Mouse (Mus musculus) neural tube, embryonic 11.5 days (tissue): ENCODE data around the gene Prune1. TPM values are rescaled to one million over a fixed set of nuclear protein-coding genes. Genes with fewer than 3 reads are reported as not detected.
"Not testable (repeated sequence)": the region's sequence is repeated elsewhere in the genome, so short reads cannot be mapped to it uniquely, and the experiment has no call there.

Source experiments
- ATAC-seq: fragments of 200-750 bp; cut with Nextera tagmentation; 2 replicates; pipeline ENCODE4 v1.8.0; 2017; ENCODE audit warnings: moderate number of reproducible peaks, mild to moderate bottlenecking, moderate TSS enrichment, moderate library complexity; ENCODE audit not compliant: insufficient read depth, low FRiP score, low TSS enrichment
- DNase-seq: peaks from one replicate; pipeline ENCODE4 v3.0.0-alpha.2; 2015; ENCODE audit warnings: low spot score
- H3K27ac ChIP-seq: fragments of 300-500 bp; sonication (generic); 2 replicates; pipeline ENCODE4 v1.5.1; 2014; ENCODE audit warnings: low read depth, mild to moderate bottlenecking, low read length
- H3K27me3 ChIP-seq: fragments of 300-500 bp; sonication (generic); 2 replicates; pipeline ENCODE4 v1.6.1; 2014; ENCODE audit warnings: mild to moderate bottlenecking, low read length, mixed read lengths; ENCODE audit not compliant: control insufficient read depth, insufficient read depth
- H3K36me3 ChIP-seq: fragments of 300-500 bp; sonication (generic); 2 replicates; pipeline ENCODE4 v1.6.1; 2014; ENCODE audit warnings: mild to moderate bottlenecking, low read length, moderate library complexity, mixed read lengths; ENCODE audit not compliant: control insufficient read depth, insufficient read depth
- H3K4me1 ChIP-seq: fragments of 300-500 bp; sonication (generic); 2 replicates; pipeline ENCODE4 v1.6.1; 2014; ENCODE audit warnings: low read length, mixed read lengths; ENCODE audit not compliant: control insufficient read depth, insufficient read depth
- H3K4me2 ChIP-seq: fragments of 300-500 bp; sonication (generic); 2 replicates; pipeline ENCODE4 v1.6.1; 2014; ENCODE audit warnings: low read depth, mild to moderate bottlenecking, moderate library complexity
- H3K4me3 ChIP-seq: fragments of 300-500 bp; sonication (generic); 2 replicates; pipeline ENCODE4 v1.5.1; 2014; ENCODE audit warnings: low read depth, low read length
- H3K9ac ChIP-seq: fragments of 300-500 bp; sonication (generic); 2 replicates; pipeline ENCODE4 v1.6.1; 2014; ENCODE audit warnings: mild to moderate bottlenecking, low read length
- H3K9me3 ChIP-seq: fragments of 300-500 bp; sonication (generic); 2 replicates; pipeline ENCODE4 v1.6.1; 2016; ENCODE audit warnings: low read length; ENCODE audit not compliant: control insufficient read depth
- WGBS: fragments of 180-500 bp; shearing (Covaris S2); extraction: QIAGEN DNeasy Blood & Tissue Kit; methylation state at CpG from one replicate; pipeline ENCODE4 v1.1.7; 2014; 5-methylcytosine and 5-hydroxymethylcytosine counted together
- polyA plus RNA-seq: library from polyadenylated mRNA; unstranded; fragments of >200 nt; fragmentation: Nextera tagmentation; extraction: Ambion mirVana; gene quantifications from 2 replicates; pipeline ENCODE4 v1.2.1, GENCODE M21; 2014

The Prune1 gene
- polyA plus RNA-seq, 1 experiment from 2014 or later = 32.4 TPM

- no peak for ATAC-seq
- no peaks in the 10 kb centered on the region for H3K27me3 ChIP-seq
- 41% methylated on average over 6 of the region's 6 CpGs for WGBS
- no peak overlapping the region for H3K9ac ChIP-seq
- H3K27ac ChIP-seq = no peak overlapping the region
- H3K9me3 ChIP-seq = no peaks in the 10 kb centered on the region
- peak; percentile 36 for DNase-seq
- H3K36me3 ChIP-seq = peaks cover 10% of the 10 kb centered on the region
- H3K4me1 ChIP-seq = peaks cover 12% of the 10 kb centered on the region; the same call in 1 of the 2 replicates
- no peak overlapping the region for H3K4me3 ChIP-seq
- no peak overlapping the region for H3K4me2 ChIP-seq
Measured at GRCm38 (mm10) chr3:95224295-95224694, 57.6 kb downstream of the Prune1 start.

- Histone ChIP-seq H3K4me1 (peaks cover 12% of the 10 kb centered on the region; the same call in 1 of the 2 replicates), H3K9me3 (no peaks in the 10 kb centered on the region), H3K36me3 (peaks cover 10% of the 10 kb centered on the region), H3K4me2 (no peak overlapping the region), H3K27me3 (no peaks in the 10 kb centered on the region), H3K9ac (no peak overlapping the region), H3K27ac (no peak overlapping the region), H3K4me3 (no peak overlapping the region)
- WGBS = 100% methylated on average over 2 of the region's 2 CpGs
- ATAC-seq (no peak), DNase-seq (no peak)
Measured at GRCm38 (mm10) chr3:95223041-95223440, 58.8 kb downstream of the Prune1 start.

DNA sequence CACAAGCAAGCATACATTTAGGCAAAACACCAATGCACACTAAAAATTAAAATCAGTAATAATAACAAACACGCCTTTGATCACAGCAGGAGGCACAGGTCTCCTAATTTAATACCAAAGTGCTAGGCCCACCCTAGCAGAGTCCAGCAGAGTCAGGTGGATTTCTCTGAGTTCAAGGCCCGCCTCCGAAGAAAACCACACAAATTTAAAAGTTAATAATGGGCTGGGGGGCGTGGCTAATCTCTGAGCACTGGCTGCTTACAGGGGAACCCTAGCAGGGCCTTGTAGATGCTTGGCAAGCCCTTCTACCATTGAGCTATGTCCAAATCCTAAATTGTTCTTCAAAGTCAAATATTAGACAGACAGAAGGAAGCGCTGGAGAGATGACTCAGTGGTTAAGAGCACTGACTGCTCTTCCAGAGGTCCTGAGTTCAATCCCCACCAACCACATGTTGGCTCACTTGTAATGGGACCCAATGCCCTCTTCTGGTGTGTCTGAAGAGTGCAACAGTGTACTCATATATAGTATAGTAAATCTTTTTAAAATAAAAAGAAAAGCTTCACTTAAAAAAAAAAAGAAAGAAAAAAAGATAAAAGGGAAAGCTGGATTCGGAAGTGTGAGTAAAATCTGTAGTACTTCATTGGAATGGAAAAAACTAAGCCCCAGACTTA, 63.3 kb downstream of the Prune1 start:
- Histone ChIP-seq H3K27me3 (no peaks in the 10 kb centered on the region), H3K4me3 (peak overlapping the region; percentile 57; the same call in 1 of the 2 replicates), H3K9ac (no peak overlapping the region; the same call in 1 of the 2 replicates), H3K36me3 (peaks cover 11% of the 10 kb centered on the region), H3K27ac (peak overlapping the region; percentile 90; the same call in 1 of the 2 replicates), H3K4me1 (peaks cover 6% of the 10 kb centered on the region; the same call in 1 of the 2 replicates), H3K4me2 (peak overlapping the region; percentile 49), H3K9me3 (no peaks in the 10 kb centered on the region)
- DNase-seq (no peak), ATAC-seq (no peak)
- 84% methylated on average over 6 of the region's 6 CpGs for WGBS

DNA sequence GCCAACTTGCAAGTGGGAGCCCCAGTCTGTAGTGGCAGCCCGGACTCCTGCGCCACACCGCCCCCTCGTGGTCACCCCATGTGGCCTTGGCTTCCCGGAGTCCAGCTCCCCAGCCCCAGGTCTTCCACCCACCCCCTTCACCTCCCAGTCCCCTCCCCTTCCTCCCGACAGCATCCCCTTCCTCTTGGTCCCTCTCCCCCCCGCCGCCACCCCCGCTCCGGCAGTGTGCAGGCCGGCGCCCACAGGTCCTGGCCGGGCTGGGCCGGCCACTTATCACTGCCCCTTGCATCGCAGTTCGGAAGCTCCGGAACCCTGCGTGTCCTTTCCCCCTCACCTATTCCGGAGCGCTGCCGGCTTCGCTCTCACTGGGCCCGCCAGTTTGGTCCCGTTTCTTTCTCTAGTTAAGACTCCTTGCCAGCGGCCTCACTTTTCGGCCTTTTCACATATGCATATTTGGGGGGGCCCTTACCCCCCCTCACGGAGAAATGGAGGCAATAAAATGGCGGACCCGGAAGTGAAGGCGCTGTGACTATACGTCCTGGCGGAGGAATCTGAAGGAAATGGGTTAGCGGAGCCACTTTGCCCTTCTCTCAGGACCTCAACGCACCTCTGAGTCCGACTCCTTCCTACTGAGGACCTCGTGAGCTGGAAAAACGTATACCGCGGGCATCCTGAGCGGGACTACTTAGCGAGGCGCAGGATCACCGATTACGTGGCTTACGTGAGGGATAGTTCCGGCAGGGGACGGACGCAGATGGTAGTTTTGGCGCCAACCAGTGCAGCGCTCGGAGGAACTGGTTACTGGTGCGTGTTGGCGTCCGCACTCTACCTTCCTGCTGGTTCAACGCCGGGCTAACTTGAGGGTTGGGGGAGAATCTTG, 64.4 kb downstream of the Prune1 start, which contains the start of gene Gabpb2:
TSS of gene Gabpb2 (minus strand) at position 662 of the 880 bp plus-strand sequence.
- Histone ChIP-seq H3K27me3 (no peaks in the 10 kb centered on the region), H3K36me3 (peaks cover 9% of the 10 kb centered on the region), H3K4me3 (peak within 1 kb of the TSS; percentile 57), H3K4me1 (peaks cover 6% of the 10 kb centered on the region; the same call in 1 of the 2 replicates), H3K9me3 (no peaks in the 10 kb centered on the region), H3K9ac (peak within 1 kb of the TSS; percentile 79), H3K27ac (peak within 1 kb of the TSS; percentile 90), H3K4me2 (peak within 1 kb of the TSS; percentile 49)
- ATAC-seq (peak; percentile 90), DNase-seq (peak; percentile 94)
- WGBS = under 1% methylated on average over 52 of the region's 56 CpGs

DNA sequence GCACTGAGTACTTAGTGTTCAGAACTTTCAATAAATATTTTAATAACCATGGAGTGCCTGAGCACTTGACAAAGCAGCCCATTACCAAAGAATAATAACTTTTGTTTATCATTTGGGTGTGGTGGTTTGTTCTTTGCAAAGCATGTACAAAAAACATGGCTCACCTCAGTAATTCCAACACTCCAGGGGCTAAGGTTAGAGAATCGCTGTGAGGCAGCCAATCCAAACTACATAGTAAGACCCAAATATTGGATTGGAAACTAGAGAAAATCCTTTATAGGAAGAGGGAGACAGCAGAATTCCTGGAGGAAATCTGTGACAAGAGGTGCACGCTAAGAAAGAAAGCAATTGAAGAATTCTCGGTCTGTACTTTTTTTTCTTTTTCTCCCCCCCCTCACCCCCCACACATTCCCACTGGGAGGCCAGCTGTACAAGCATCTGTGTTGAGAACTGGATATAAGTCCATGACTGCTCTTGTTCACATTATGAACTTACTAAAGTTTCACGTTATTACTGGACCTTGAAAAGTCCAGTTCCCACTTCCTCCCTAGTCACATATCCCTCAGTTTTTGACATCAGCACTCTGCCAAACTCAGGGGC, 65.1 kb downstream of the Prune1 start:
- H3K4me1 ChIP-seq = peaks cover 6% of the 10 kb centered on the region; the same call in 1 of the 2 replicates
- H3K27me3 ChIP-seq = no peaks in the 10 kb centered on the region
- peak overlapping the region; percentile 49 for H3K4me2 ChIP-seq
- H3K36me3 ChIP-seq = peaks cover 9% of the 10 kb centered on the region
- H3K9ac ChIP-seq = peak overlapping the region; percentile 79
- no peaks in the 10 kb centered on the region for H3K9me3 ChIP-seq
- peak overlapping the region; percentile 90 for H3K27ac ChIP-seq
- DNase-seq (no peak), ATAC-seq (no peak; the same call in 1 of the 2 replicates)
- 24% methylated on average over 4 of the region's 4 CpGs for WGBS
- H3K4me3 ChIP-seq = peak overlapping the region; percentile 57

- Histone ChIP-seq H3K9me3 (no peaks in the 10 kb centered on the region), H3K27ac (no peak overlapping the region), H3K4me2 (no peak overlapping the region), H3K9ac (no peak overlapping the region), H3K4me1 (peaks cover 6% of the 10 kb centered on the region; the same call in 1 of the 2 replicates), H3K36me3 (peaks cover 2% of the 10 kb centered on the region; the same call in 1 of the 2 replicates), H3K27me3 (no peaks in the 10 kb centered on the region), H3K4me3 (no peak overlapping the region)
- DNase-seq = no peak
- no peak for ATAC-seq
- 100% methylated on average over 1 of the region's 1 CpGs for WGBS
Measured at GRCm38 (mm10) chr3:95213609-95213975, 68.3 kb downstream of the Prune1 start.

- 95% methylated on average over 7 of the region's 10 CpGs for WGBS
- DNase-seq, H3K9me3 ChIP-seq, H3K36me3 ChIP-seq, H3K4me3 ChIP-seq, H3K27me3 ChIP-seq, H3K4me1 ChIP-seq, ATAC-seq, H3K27ac ChIP-seq, H3K9ac ChIP-seq, H3K4me2 ChIP-seq: not testable (repeated sequence)
Measured at GRCm38 (mm10) chr3:95212889-95213608, 68.8 kb downstream of the Prune1 start.

- Histone ChIP-seq H3K4me3 (no peak overlapping the region), H3K9me3 (no peaks in the 10 kb centered on the region), H3K36me3 (peaks cover 2% of the 10 kb centered on the region; the same call in 1 of the 2 replicates), H3K4me2 (no peak overlapping the region), H3K9ac (no peak overlapping the region), H3K4me1 (no peaks in the 10 kb centered on the region), H3K27me3 (no peaks in the 10 kb centered on the region), H3K27ac (no peak overlapping the region)
- ATAC-seq (no peak), DNase-seq (no peak)
- 86% methylated on average over 2 of the region's 2 CpGs for WGBS
Measured at GRCm38 (mm10) chr3:95210585-95210984, 71.3 kb downstream of the Prune1 start.
